Mouse (Mus musculus) gastrocnemius, adult 2 months (tissue): ENCODE data around the gene Max. TPM values are rescaled to one million over a fixed set of nuclear protein-coding genes. Genes with fewer than 3 reads are reported as not detected.
A peak's percentile ranks its signal among the peaks of the same experiment; 100 is the strongest.

ENCODE experiments used
- DNase-seq: peaks from one replicate; pipeline ENCODE4 v3.0.0; 2022
- H3K27ac ChIP-seq: fragments of 200-600 bp; 2 replicates; pipeline ENCODE4 v1.8.1; 2022; ENCODE audit warnings: mild to moderate bottlenecking
- H3K4me3 ChIP-seq: fragments of 200-600 bp; 2 replicates; pipeline ENCODE4 v1.8.1; 2022; ENCODE audit warnings: mild to moderate bottlenecking, moderate library complexity
- CTCF ChIP-seq: fragments of 200-600 bp; IDR thresholded peaks from 2 replicates; pipeline ENCODE4 v1.8.1; 2022; ENCODE audit warnings: antibody characterized with exemption, mild to moderate bottlenecking, moderate library complexity
- intact Hi-C: fragments of 180-260 bp; cut with DNase I; formaldehyde crosslinking; loops from one replicate; pipeline ENCODE4 v1.15.1; 2025
- total RNA-seq, 2 experiments: library from RNA; stranded (reverse); gene quantifications; 2 replicates each; pipeline ENCODE4 v1.2.3; 2021

The Max gene
- total RNA-seq, 2 experiments from 2014 or later, result 40.4 to 43.8 TPM

- no peak for DNase-seq
- Histone ChIP-seq H3K27ac (0 out of 2 replicates have a peak overlapping the region, but pooled peaks have one; percentile 16), H3K4me3 (no peak overlapping the region)
- no peak for TF ChIP-seq CTCF
- intact Hi-C loops, result no loop called here
These were observed 13.2 kb downstream of the Max start for GRCm38 (mm10) chr12:76948781-76949180.

DNA sequence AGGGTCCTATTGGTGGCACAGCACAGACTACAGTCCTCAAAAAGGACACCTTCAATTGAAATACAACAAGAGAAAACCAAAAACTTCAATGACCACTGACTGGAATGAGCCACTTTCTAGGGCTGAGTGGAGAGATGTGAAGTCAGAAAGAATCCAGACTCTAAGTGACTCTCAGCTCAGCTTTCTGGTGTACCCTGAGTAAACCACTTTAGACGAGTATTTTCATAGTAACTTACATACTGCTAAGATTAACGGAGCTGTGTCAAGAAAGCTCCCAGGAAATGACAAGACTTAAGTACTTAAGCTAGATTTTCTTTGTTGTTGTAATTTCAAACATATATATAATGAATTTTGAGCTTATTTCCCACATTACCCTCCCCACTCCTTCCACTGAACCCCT, 13.8 kb downstream of the Max start:
- no peak for TF ChIP-seq CTCF
- no peak for DNase-seq
- intact Hi-C loops, result no loop called here

GRCm38 (mm10) chr12:76947487-76947886, 14.5 kb downstream of the Max start:
- TF ChIP-seq CTCF, result no peak
- H3K27ac ChIP-seq, result no peak overlapping the region
- intact Hi-C loops, result no loop called here
- DNase-seq, result no peak
- no peak overlapping the region for H3K4me3 ChIP-seq

More for the DNA sequence above, 13.8 kb downstream of the Max start:
- Histone ChIP-seq H3K27ac (0 out of 2 replicates have a peak overlapping the region, but pooled peaks have one; percentile 16), H3K4me3 (no peak overlapping the region)

- H3K4me3 ChIP-seq, result no peak overlapping the region
- no peak for DNase-seq
- H3K27ac ChIP-seq, result peak overlapping the region; percentile 62
- intact Hi-C loops, result no loop called here
- TF ChIP-seq CTCF, result no peak
These were observed 18.5 kb downstream of the Max start for GRCm38 (mm10) chr12:76943466-76943865.

DNA sequence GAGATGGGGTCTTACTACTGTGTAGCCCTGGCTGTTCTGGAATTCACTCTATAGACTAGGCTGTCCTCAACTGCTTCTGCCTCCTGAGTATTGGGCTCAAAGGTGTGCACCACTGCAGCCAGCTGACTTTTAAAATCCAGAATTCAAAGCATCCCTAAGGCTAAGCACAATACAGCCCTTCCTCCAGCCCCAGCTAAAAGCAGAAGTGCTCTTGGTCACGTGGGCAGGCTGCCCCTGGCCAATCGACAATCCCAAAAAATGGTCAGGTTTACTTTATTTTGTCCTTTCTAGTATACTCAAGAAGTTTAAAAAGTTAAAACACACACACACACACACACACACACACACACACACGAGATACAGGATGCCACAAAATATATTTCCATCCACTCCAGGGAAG, 19.0 kb downstream of the Max start:
- intact Hi-C loops, result no loop called here
- peak; percentile 24 for DNase-seq
- Histone ChIP-seq H3K4me3 (no peak overlapping the region), H3K27ac (peak overlapping the region; percentile 62; the same call in 1 of the 2 replicates)
- TF ChIP-seq CTCF, result no peak

GRCm38 (mm10) chr12:76942476-76942875, 19.5 kb downstream of the Max start:
- H3K27ac ChIP-seq, result peak overlapping the region; percentile 62
- no peak for TF ChIP-seq CTCF
- no peak overlapping the region for H3K4me3 ChIP-seq
- DNase-seq, result no peak
- intact Hi-C loops, result no loop called here

- Histone ChIP-seq H3K4me3 (no peak overlapping the region), H3K27ac (no peak overlapping the region)
- intact Hi-C loops, result no loop called here
- DNase-seq, result no peak
- no peak for TF ChIP-seq CTCF
These were observed 20.5 kb downstream of the Max start for GRCm38 (mm10) chr12:76941524-76941923.

DNA sequence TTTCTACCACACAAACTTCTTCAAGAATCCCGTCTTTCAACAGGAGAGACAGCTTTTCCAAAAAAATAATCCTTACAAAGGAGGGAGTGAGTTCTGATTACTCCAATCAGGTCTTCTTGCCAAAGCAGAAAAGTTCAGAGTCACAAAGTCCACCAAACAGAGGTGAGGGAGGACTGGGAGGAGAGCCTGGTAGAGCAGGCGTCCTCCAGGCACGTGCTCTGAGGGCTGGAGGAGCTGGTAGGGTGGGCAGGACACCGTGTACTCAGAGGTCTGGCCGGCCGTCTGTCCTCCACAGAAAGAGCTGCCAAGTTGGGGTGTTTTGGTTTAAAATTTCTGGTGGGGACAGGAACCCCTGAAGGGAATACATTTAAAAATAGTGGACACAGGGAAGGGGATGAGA, 24.0 kb downstream of the Max start:
- no peak for TF ChIP-seq CTCF
- no peak for DNase-seq
- Histone ChIP-seq H3K27ac (no peak overlapping the region), H3K4me3 (no peak overlapping the region)
- intact Hi-C loops, result no loop called here

DNA sequence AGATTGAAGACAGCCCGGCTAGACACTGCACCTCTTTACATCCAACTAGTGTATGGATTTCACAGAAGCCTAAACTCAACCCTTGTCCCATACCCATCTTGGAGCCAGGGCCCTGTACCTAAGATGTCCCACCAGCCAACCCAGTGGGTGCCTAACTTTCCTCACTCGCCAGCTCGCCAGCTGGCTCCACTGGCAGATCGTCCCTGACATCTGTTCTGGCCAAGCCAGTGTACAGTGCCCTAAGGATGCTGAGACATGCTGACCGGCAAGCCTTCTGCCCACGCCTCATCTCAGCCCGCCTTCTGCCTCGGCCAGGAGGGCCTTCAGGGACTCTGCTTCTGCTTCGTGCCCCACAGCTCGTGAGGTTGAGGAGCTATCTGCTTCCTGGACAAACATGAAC, 25.8 kb downstream of the Max start:
- no peak for DNase-seq
- Histone ChIP-seq H3K27ac (no peak overlapping the region), H3K4me3 (no peak overlapping the region)
- intact Hi-C loops, result no loop called here
- no peak for TF ChIP-seq CTCF

DNA sequence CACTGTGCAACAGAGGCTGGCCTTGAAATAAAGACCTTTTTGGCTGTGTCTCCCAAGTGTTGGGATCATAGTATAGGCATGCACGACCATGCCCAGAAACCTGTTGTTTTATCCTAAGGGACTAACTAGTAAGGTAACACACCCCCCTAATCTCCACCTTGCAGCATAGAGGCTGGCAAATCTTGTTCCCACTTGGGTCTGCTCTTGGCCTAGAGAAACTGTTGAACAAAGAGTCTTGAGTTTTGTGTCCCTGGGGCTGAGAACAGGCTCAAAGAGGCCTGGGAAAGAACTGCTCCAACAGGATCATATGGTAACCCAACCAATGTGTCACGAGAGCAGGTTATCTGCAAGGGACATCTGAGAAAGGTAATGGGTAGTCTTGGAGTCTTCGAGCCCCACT, 27.6 kb downstream of the Max start:
- TF ChIP-seq CTCF, result no peak
- intact Hi-C loops, result no loop called here
- H3K4me3 ChIP-seq, result no peak overlapping the region
- H3K27ac ChIP-seq, result no peak overlapping the region
- no peak for DNase-seq

DNA sequence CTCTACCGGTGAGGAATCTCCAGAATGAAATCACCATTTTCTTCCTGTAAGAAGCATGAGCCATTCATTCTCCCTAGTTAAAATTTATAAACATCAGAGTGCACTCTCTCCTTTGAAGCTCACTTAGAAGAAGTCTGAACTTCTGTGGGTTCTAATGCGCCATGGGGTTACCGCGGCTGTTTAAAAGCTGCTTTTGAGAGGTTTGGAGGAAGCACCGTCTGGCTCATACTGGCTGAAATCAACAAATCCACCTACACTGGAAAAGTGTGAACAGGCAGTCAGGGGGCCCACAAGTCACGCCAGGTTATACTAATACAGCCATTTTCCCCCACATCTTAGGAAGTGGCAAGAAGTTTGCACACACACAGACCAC, 29.3 kb downstream of the Max start:
- intact Hi-C loops, result no loop called here
- peak overlapping the region; percentile 80 for H3K27ac ChIP-seq

GRCm38 (mm10) chr12:76931739-76932687, 30.0 kb downstream of the Max start:
- no peak for TF ChIP-seq CTCF
- Histone ChIP-seq H3K4me3 (peak overlapping the region; percentile 4), H3K27ac (peak overlapping the region; percentile 80)
- no peak for DNase-seq
- intact Hi-C loops, result no loop called here

More for the DNA sequence above, 29.3 kb downstream of the Max start:
- DNase-seq, result no peak
- no peak overlapping the region for H3K4me3 ChIP-seq
- TF ChIP-seq CTCF, result no peak

DNA sequence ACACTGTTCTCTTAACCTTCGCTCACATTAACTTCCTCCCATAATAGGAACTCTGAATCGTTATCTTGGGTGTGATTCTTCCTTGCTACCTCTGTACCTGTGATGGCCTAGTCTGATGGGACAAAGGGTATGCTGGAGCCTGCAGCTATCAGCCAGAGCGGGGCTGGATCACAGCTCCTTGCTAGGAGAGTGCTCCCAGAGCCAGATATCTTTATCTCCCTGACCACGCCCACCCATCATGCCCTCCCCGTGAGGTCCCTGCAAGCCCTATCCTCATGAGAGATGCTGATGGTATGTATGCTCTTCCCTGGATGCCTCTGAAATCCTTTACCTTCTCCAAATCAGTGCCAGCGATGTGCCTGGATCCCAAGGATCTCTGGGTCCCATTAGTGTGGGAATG, 31.8 kb downstream of the Max start:
- no peak for DNase-seq
- peak overlapping the region; percentile 80 for H3K27ac ChIP-seq
- TF ChIP-seq CTCF, result no peak
- no peak overlapping the region for H3K4me3 ChIP-seq
- intact Hi-C loops, result no loop called here

DNA sequence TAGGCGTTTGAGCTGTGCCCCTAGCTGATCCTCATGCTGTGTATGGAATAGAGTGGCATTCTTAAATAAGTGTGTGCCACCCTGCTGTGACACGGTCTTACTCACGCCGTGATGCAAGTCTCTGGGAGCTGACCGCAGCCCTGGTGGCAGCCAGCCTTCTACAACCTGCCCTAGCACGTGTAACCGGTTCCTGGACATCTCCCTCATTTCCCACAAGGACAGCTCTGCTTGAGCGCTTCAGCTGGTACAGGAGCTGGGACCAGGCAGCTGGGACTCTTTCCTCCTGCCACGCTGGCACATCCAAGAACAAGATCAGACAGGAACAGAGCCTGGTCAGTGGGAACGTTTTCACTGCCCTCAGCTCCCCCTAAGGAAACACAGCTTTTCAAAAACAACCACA, 34.5 kb downstream of the Max start:
- intact Hi-C loops, result no loop called here

More for the DNA sequence above, 34.5 kb downstream of the Max start:
- no peak for TF ChIP-seq CTCF
- DNase-seq, result no peak
- Histone ChIP-seq H3K27ac (peak overlapping the region; percentile 73), H3K4me3 (no peak overlapping the region)
